Mouse (Mus musculus) limb, embryonic 11.5 days (tissue): ENCODE data around the gene Stpg1. TPM values are rescaled to one million over a fixed set of nuclear protein-coding genes. Genes with fewer than 3 reads are reported as not detected.

Source experiments
- ATAC-seq: fragments of 200-750 bp; cut with Nextera tagmentation; 2 replicates; pipeline ENCODE4 v1.8.0; 2017; ENCODE audit warnings: low read depth; ENCODE audit not compliant: insufficient number of reproducible peaks, low FRiP score, low TSS enrichment
- DNase-seq: peaks from one replicate; pipeline ENCODE4 v3.0.0-alpha.2; 2015; ENCODE audit warnings: low spot score
- H3K27ac ChIP-seq: fragments of 300-500 bp; sonication (generic); replicated peaks from 2 replicates; pipeline ENCODE4 v1.5.1; 2014; ENCODE audit warnings: low read depth, mild to moderate bottlenecking, low read length
- H3K27me3 ChIP-seq: fragments of 300-500 bp; sonication (generic); 2 replicates; pipeline ENCODE4 v1.6.1; 2014; ENCODE audit warnings: mild to moderate bottlenecking, low read length, mixed read lengths; ENCODE audit not compliant: control insufficient read depth, insufficient read depth
- H3K36me3 ChIP-seq: fragments of 300-500 bp; sonication (generic); 2 replicates; pipeline ENCODE4 v1.6.1; 2014; ENCODE audit warnings: mild to moderate bottlenecking, low read length, moderate library complexity, mixed read lengths; ENCODE audit not compliant: control insufficient read depth, insufficient read depth
- H3K4me1 ChIP-seq: fragments of 300-500 bp; sonication (generic); 2 replicates; pipeline ENCODE4 v1.6.1; 2014; ENCODE audit warnings: low read length, mixed read lengths; ENCODE audit not compliant: control insufficient read depth, insufficient read depth
- H3K4me2 ChIP-seq: fragments of 300-500 bp; sonication (generic); 2 replicates; pipeline ENCODE4 v1.6.1; 2014; ENCODE audit warnings: low read depth, mild to moderate bottlenecking, moderate library complexity; ENCODE audit not compliant: severe bottlenecking
- H3K4me3 ChIP-seq: fragments of 300-500 bp; sonication (generic); 2 replicates; pipeline ENCODE4 v1.5.1; 2014; ENCODE audit warnings: low read depth, low read length
- H3K9ac ChIP-seq: fragments of 300-500 bp; sonication (generic); 2 replicates; pipeline ENCODE4 v1.6.1; 2014; ENCODE audit warnings: mild to moderate bottlenecking, low read length
- H3K9me3 ChIP-seq: fragments of 300-500 bp; sonication (generic); 2 replicates; pipeline ENCODE4 v1.6.1; 2016; ENCODE audit warnings: low read length; ENCODE audit not compliant: control insufficient read depth
- WGBS: fragments of 180-500 bp; shearing (Covaris S2); extraction: QIAGEN DNeasy Blood & Tissue Kit; methylation state at CpG from one replicate; pipeline ENCODE4 v1.1.7; 2014; 5-methylcytosine and 5-hydroxymethylcytosine counted together
- polyA plus RNA-seq: library from polyadenylated mRNA; unstranded; fragments of >200 nt; fragmentation: Nextera tagmentation; extraction: Ambion mirVana; gene quantifications from 2 replicates; pipeline ENCODE4 v1.2.1, GENCODE M21; 2014

Gene Stpg1
- polyA plus RNA-seq, 1 experiment from 2014 or later, result 0.13 TPM

DNA sequence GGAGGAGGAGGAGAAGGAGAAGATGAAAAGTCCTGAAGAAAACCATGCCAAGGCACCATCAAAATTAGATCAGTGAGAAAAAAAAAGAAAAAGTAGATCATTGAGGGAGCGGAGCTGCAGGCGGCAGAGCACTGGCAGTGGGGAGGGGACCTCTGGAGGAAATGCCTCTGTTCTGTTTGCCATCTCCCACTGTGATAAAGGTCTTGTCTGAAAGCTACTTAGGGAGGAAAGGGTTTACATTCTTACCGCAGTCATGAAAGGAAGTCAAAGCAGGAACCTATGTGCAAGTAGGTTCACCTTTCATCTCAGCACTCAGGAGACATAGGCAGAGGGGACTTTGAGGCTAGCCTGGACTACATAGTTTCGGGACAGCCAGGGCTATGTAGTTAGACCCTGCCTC is 7.0 kb downstream of the Stpg1 start:
- no peak overlapping the region for H3K27ac ChIP-seq
- H3K4me1 ChIP-seq, result no peaks in the 10 kb centered on the region
- no peaks in the 10 kb centered on the region for H3K36me3 ChIP-seq
- H3K4me3 ChIP-seq, result no peak overlapping the region
- no peak overlapping the region for H3K4me2 ChIP-seq
- no peaks in the 10 kb centered on the region for H3K27me3 ChIP-seq
- H3K9me3 ChIP-seq, result no peaks in the 10 kb centered on the region
- ATAC-seq (no peak), DNase-seq (no peak)
- 70% methylated on average over 4 of the region's 4 CpGs for WGBS
- no peak overlapping the region for H3K9ac ChIP-seq

DNA sequence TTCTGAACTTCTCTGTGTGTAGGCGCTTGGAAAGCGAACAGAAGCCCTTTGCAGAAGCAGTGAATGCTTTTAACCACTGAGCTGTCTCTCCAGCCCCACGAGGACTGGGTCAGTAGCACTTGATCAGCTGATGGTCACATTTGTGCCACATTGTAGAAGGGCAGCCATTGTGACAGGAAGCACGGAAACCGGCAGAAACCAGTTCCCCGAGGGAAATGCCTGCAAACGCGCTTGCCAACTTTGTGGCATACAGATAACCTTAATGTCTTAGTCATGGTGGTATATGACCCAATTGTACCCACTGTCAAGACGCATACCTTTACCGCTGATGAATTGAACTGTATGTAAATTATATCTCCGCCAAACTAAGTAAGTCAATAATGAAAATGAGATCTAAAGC is 11.2 kb downstream of the Stpg1 start:
- Histone ChIP-seq H3K9ac (no peak overlapping the region), H3K9me3 (no peaks in the 10 kb centered on the region), H3K4me2 (no peak overlapping the region), H3K4me3 (no peak overlapping the region), H3K27ac (no peak overlapping the region), H3K27me3 (no peaks in the 10 kb centered on the region), H3K4me1 (no peaks in the 10 kb centered on the region), H3K36me3 (no peaks in the 10 kb centered on the region)
- ATAC-seq (no peak), DNase-seq (no peak)
- 83% methylated on average over 11 of the region's 11 CpGs for WGBS

DNA sequence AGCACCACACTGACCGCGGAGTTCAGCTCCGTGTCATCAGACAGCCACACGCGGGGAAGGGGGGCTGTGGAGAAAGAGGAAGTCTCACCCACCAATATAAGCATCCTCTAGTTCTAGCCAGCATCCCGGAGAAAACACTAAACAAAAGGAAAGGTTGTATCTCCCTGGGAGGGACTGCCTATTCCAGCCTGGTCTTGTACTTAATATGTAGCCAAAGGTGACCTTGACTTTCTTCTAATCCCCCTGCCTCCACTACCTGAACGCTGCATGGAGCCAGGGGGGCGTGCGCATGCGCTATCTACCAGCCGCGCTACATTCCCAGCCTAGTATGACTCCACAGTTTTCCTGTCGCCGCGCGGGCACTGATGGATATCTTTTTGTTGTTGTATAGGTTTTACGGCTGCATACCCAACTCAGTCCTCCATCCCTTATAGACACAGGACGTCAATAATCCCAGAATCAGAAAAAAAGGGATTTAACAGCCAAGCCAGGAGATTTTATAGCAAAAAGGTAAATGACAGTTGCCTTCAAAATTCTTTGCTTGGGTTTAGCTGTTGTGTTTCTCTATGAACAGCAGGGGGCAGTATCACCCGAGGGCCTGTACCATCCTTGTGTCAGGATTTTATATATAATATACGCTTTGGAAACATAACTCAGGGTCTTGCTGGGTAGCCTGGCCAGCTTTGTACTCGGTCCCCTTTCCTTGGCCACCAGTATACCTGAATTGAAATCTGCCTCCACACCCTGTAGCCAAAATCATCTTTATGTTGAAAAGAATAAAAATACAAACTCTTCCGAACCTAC is 13.2 kb downstream of the Stpg1 start:
- no peaks in the 10 kb centered on the region for H3K9me3 ChIP-seq
- H3K36me3 ChIP-seq, result no peaks in the 10 kb centered on the region
- WGBS, result 15% methylated on average over 22 of the region's 22 CpGs
- H3K4me3 ChIP-seq, result peak overlapping the region; percentile 16; the same call in 1 of the 2 replicates
- H3K27me3 ChIP-seq, result no peaks in the 10 kb centered on the region
- H3K27ac ChIP-seq, result no peak overlapping the region
- DNase-seq (peak; percentile 72), ATAC-seq (no peak)
- H3K9ac ChIP-seq, result no peak overlapping the region
- H3K4me1 ChIP-seq, result no peaks in the 10 kb centered on the region
- peak overlapping the region; percentile 29 for H3K4me2 ChIP-seq

DNA sequence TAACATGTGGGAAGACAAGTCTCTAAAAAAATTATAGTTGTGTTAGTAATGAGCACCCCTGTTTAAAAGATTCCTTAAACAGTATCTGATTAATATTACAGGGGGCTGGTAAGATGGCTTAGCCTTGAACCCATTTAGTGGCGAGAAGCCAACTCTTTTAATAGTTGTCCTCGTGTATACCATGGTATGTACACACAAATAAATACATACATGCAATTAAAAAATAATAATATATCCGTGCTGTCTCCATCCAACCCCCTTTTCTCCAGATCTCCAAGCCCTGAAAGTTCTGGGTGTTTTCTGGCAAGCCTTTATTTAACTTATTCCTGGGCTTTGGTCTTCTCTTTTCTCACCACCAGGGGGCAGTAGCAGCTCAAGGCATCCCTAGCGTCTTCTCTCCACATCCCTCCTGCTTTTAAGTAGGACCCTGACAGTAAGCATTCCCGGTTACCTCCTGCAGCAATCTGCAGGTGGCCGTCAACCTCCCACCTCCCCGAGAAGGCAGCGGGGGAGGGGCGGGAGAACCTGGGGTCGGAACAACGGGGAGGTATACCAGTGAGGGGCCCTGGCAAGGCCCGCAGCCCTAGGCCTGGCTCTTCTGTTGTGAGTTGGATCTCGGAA is 13.9 kb downstream of the Stpg1 start:
- 14% methylated on average over 13 of the region's 13 CpGs for WGBS
- no peaks in the 10 kb centered on the region for H3K36me3 ChIP-seq
- no peaks in the 10 kb centered on the region for H3K9me3 ChIP-seq
- H3K27me3 ChIP-seq, result no peaks in the 10 kb centered on the region
- no peaks in the 10 kb centered on the region for H3K4me1 ChIP-seq
- ATAC-seq (no peak), DNase-seq (peak; percentile 88)
- 0 out of 2 replicates have a peak overlapping the region, but pooled peaks have one; percentile 27 for H3K9ac ChIP-seq
- H3K27ac ChIP-seq, result no peak overlapping the region
- H3K4me3 ChIP-seq, result no peak overlapping the region
- peak overlapping the region; percentile 24; the same call in 1 of the 2 replicates for H3K4me2 ChIP-seq

DNA sequence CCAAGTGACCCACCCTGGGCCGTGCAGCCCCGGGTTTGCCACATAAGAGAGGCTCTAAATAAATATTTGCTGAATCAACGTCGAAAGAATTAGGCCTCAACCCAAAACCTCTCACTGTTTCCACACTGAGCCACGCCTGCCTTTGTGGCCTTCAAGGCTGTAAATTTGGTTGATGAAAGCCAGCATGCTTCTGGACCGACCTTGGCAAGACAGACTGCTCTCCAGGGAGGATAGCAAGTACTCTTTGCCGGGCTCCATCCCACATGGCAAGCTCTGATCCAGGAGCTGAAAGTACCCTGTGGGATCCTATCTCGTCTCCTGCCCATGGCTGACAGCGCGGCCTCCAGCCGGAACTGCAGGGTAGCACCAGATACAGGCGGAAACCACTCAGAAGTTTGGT is 14.9 kb downstream of the Stpg1 start:
- DNase-seq, result no peak
- 55% methylated on average over 12 of the region's 12 CpGs for WGBS
- Histone ChIP-seq H3K9ac (no peak overlapping the region), H3K4me3 (no peak overlapping the region), H3K9me3 (no peaks in the 10 kb centered on the region), H3K4me2 (no peak overlapping the region), H3K27me3 (no peaks in the 10 kb centered on the region), H3K27ac (no peak overlapping the region), H3K4me1 (no peaks in the 10 kb centered on the region), H3K36me3 (no peaks in the 10 kb centered on the region)
- no peak for ATAC-seq

DNA sequence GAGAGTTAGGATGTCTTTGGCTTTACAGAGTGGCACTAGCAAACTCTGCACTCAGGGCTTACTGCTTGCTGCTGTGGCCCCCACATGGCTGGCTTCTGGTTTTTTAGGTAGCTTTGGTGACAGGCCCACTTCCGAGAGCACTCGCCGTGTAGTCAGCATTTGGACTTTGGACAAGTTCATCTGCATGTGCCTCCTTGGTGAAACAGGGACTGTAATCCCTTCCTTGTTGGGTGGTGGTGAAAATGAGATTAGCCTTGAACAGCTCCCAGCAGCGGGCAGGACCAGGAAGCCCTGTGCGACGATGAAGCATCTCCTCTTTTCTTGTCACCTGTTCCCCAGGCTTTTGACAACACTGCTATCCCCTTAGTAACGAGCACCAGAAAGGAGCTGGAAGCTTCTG is 19.3 kb downstream of the Stpg1 start:
- DNase-seq, result no peak
- Histone ChIP-seq H3K9ac (no peak overlapping the region), H3K4me3 (no peak overlapping the region), H3K9me3 (no peaks in the 10 kb centered on the region), H3K27me3 (no peaks in the 10 kb centered on the region), H3K27ac (no peak overlapping the region), H3K36me3 (no peaks in the 10 kb centered on the region), H3K4me1 (no peaks in the 10 kb centered on the region), H3K4me2 (no peak overlapping the region)
- ATAC-seq, result no peak
- 89% methylated on average over 7 of the region's 7 CpGs for WGBS

DNA sequence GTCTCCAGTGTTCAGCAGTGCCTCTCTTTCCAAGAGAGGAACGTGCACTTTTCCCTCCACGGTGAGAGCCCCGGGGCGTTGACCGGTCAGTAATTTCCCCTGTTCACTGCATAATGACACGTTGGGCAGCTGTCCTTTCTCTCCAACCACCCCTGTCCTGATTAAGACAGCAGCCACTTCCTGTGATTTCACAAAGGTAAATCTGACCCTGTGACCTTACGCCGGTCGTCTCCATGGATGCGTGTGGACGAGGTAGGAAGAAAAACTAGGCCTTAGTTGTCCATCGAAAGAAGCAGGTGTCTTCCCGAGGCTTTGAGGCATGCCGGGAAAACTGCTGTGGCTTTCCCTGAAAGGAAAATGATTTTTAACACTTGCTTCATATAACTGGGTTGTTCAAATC is 20.3 kb downstream of the Stpg1 start:
- no peak overlapping the region for H3K9ac ChIP-seq

DNA sequence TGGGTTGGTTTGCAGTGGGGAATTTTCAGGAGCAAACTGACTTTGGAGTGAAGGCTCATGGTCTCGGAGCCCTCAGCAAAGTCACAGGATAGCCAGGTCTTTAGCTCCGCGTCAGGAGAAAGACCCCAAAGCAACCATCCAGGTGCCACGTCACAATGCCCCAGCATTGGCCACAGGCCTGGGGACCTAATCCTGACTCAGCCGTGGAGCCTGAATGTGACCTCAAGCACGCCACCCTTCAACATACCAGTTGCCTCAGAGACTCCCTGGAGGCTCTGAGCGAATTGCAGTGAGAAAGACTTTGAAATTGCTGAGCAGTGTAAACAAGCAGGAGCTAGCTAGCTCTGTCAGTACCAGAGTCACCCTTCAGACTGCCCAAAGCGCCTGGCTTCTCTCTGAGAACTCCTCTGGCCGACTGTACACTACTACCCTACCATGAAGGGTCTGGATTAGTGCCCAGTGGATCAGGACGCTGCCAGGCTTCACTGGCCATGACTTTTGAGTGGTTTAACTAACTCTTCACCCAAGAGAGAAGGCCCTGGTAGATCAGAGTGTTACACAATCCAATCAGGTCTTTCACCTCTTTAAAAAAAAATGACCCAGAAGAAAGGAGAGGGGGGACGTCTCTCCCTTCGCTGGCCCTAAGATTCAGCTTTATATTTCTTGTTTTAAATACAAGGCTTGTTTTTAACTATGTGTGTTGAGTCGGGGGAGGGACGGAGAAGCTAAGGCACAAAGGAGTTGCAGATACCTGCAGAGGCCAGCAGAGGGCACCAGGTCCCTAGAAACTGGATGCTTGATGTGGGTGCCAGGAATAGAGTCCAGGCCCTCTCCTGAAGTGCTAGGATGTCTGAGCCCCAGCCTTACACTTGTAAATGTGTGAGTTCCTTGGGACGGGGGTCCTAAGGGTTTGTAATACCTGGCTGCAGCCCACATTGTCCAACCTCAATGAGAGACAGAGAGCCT is 22.0 kb downstream of the Stpg1 start:
- DNase-seq (peak; percentile 76), ATAC-seq (no peak)
- no peak overlapping the region for H3K4me2 ChIP-seq
- no peaks in the 10 kb centered on the region for H3K36me3 ChIP-seq
- H3K27me3 ChIP-seq, result no peaks in the 10 kb centered on the region
- WGBS, result 47% methylated on average over 15 of the region's 15 CpGs
- no peaks in the 10 kb centered on the region for H3K4me1 ChIP-seq
- H3K9me3 ChIP-seq, result no peaks in the 10 kb centered on the region
- H3K4me3 ChIP-seq, result no peak overlapping the region
- H3K27ac ChIP-seq, result no peak overlapping the region
- H3K9ac ChIP-seq, result no peak overlapping the region

More for the DNA sequence above, 20.3 kb downstream of the Stpg1 start:
- Histone ChIP-seq H3K4me2 (no peak overlapping the region), H3K9me3 (no peaks in the 10 kb centered on the region), H3K36me3 (no peaks in the 10 kb centered on the region), H3K4me1 (no peaks in the 10 kb centered on the region), H3K27ac (no peak overlapping the region), H3K27me3 (no peaks in the 10 kb centered on the region), H3K4me3 (no peak overlapping the region)
- DNase-seq, result no peak
- no peak for ATAC-seq
- WGBS, result 66% methylated on average over 14 of the region's 14 CpGs
